Mouse (Mus musculus) gastrocnemius, postnatal 36 days (tissue): Measurements from ENCODE around the gene Rptn. TPM values are rescaled to one million over a fixed set of nuclear protein-coding genes. Genes with fewer than 3 reads are reported as not detected.
A peak's percentile ranks its signal among the peaks of the same experiment; 100 is the strongest.

Experiments used
- DNase-seq, 2 experiments: peaks; one replicate each; pipeline ENCODE4 v3.0.0; 2022
- intact Hi-C: fragments of 180-260 bp; cut with DNase I; formaldehyde crosslinking; loops from one replicate; pipeline ENCODE4 v1.15.1; 2025
- microRNA-seq, 2 experiments: library from miRNA; unstranded; fragments of <30 nt; microRNA quantifications; one replicate each; pipeline ENCODE4 v1.2.0; 2021
- total RNA-seq, 2 experiments: library from RNA; stranded (reverse); gene quantifications; 2 replicates each; pipeline ENCODE4 v1.2.3; 2021

The Rptn gene
- total RNA-seq, 2 experiments from 2014 or later: not detected

- intact Hi-C loops: no loop called here
- peak in 1 of 2 experiments; percentile 20 for DNase-seq
Observed at GRCm38 (mm10) chr3:93447138-93447841, 53.8 kb downstream of the Rptn start.

Small RNA genes lying within 50 kb of the gene (microRNA-seq; reads per million reads assigned to microRNA genes)
- gene Gm22752: 0 reads per million in 2 experiments
- gene Gm44353: 0 reads per million in 2 experiments

Other genes with a start within 250 kb of the Rptn start
- gene Crnn, start 248.9 kb upstream of the Rptn start, total RNA-seq: not detected
- not detected for gene Flg2, start 196.4 kb upstream of the Rptn start, total RNA-seq
- gene Flg, start 120.2 kb upstream of the Rptn start, total RNA-seq: not detected
- gene Hrnr, start 74.0 kb upstream of the Rptn start, total RNA-seq: not detected
- not detected for gene Tchh, start 48.6 kb downstream of the Rptn start, total RNA-seq
- gene Tchhl1, start 75.1 kb downstream of the Rptn start, total RNA-seq: not detected
- 10 to 100 TPM; 37.6 to 43.6 TPM for gene S100a11, start 126.8 kb downstream of the Rptn start, total RNA-seq
- 10 to 100 TPM; 38.8 to 50.5 TPM for gene S100a10, start 161.4 kb downstream of the Rptn start, total RNA-seq